In genomic region chr9:76007342-76007970, GRCm38 (mm10) we compare ENCODE assay signal across 17 mouse cellular contexts. TPM values are rescaled to one million over a fixed set of nuclear protein-coding genes. Genes with fewer than 3 reads are reported as not detected.
DNase-seq lines count a peak whose midpoint lies in the region; ATAC-seq lines count a peak whose summit lies in the region.
"Had no signal": no experiment of that assay in that cellular context is flagged by ENCODE, and none has a peak within 500 bp of the region (broad histone marks: within the 10 kb centered on the region; RNA-seq: fewer than 3 reads in every experiment).

No protein-coding gene starts in this region.

- H3K27ac ChIP-seq in midbrain, embryonic 11.5 days (ENCODE audit: low read depth, low read length) = no peak overlapping the region
- no peak overlapping the region for H3K27ac ChIP-seq in midbrain, embryonic 15.5 days
- H3K27ac ChIP-seq in forebrain, embryonic 15.5 days (replicated peaks) = no peak overlapping the region
- H3K27ac ChIP-seq: forebrain, embryonic 13.5 days; heart, embryonic 13.5 days had no signal

- no peak overlapping the region for H3K4me2 ChIP-seq in midbrain, embryonic 11.5 days
- H3K4me2 ChIP-seq in midbrain, embryonic 15.5 days = no peak overlapping the region
- H3K4me2 ChIP-seq in forebrain, embryonic 15.5 days (replicated peaks) = no peak overlapping the region
- H3K4me2 ChIP-seq: forebrain, embryonic 13.5 days; heart, embryonic 13.5 days had no signal

- DNase-seq in midbrain, embryonic 11.5 days (ENCODE audit: low spot score, missing footprints) = peak; percentile 62
- peak; percentile 10 for DNase-seq in gastrocnemius, postnatal 10 days
- DNase-seq in lung, postnatal 14 days = peak; percentile 68
- DNase-seq in spleen, postnatal 36 days (ENCODE audit: low spot score in 2 of 2) = no peak
- no peak for DNase-seq in adrenal gland, postnatal 25 days
- DNase-seq: adrenal gland, postnatal 36 days; heart, postnatal 4 days; kidney, adult 2 months; liver; right cerebral cortex, postnatal 25 days had no signal

- no peak overlapping the region for H3K4me3 ChIP-seq in midbrain, embryonic 11.5 days (ENCODE audit: low read depth, low read length)
- H3K4me3 ChIP-seq in midbrain, embryonic 15.5 days = no peak overlapping the region
- H3K4me3 ChIP-seq in forebrain, embryonic 15.5 days = no peak overlapping the region
- H3K4me3 ChIP-seq: forebrain, embryonic 13.5 days; heart, embryonic 13.5 days had no signal

- no peaks in the 10 kb centered on the region for H3K9me3 ChIP-seq in midbrain, embryonic 11.5 days (ENCODE audit: control insufficient read depth, low read length)
- H3K9me3 ChIP-seq in midbrain, embryonic 15.5 days = no peaks in the 10 kb centered on the region
- H3K9me3 ChIP-seq in forebrain, embryonic 15.5 days = no peaks in the 10 kb centered on the region
- H3K9me3 ChIP-seq: forebrain, embryonic 13.5 days; heart, embryonic 13.5 days had no signal

- no peak overlapping the region for H3K9ac ChIP-seq in midbrain, embryonic 11.5 days (ENCODE audit: low read length)
- no peak overlapping the region for H3K9ac ChIP-seq in midbrain, embryonic 15.5 days
- H3K9ac ChIP-seq in forebrain, embryonic 15.5 days (replicated peaks) = no peak overlapping the region
- H3K9ac ChIP-seq: forebrain, embryonic 13.5 days; heart, embryonic 13.5 days had no signal

- 67% methylated on average over 6 of the region's 6 CpGs for WGBS in midbrain, embryonic 11.5 days
- WGBS in midbrain, embryonic 15.5 days = 63% methylated on average over 6 of the region's 6 CpGs
- WGBS in forebrain, embryonic 15.5 days = 60% methylated on average over 6 of the region's 6 CpGs

- no peaks in the 10 kb centered on the region for H3K4me1 ChIP-seq in midbrain, embryonic 11.5 days (ENCODE audit: control insufficient read depth, insufficient read depth, low read length)
- H3K4me1 ChIP-seq in midbrain, embryonic 15.5 days = no peaks in the 10 kb centered on the region
- H3K4me1 ChIP-seq in forebrain, embryonic 15.5 days = no peaks in the 10 kb centered on the region
- H3K4me1 ChIP-seq: forebrain, embryonic 13.5 days had no signal

- H3K27me3 ChIP-seq in midbrain, embryonic 11.5 days (ENCODE audit: control insufficient read depth, insufficient read depth, low read length) = no peaks in the 10 kb centered on the region
- H3K27me3 ChIP-seq in midbrain, embryonic 15.5 days (replicated peaks) = no peaks in the 10 kb centered on the region
- no peaks in the 10 kb centered on the region for H3K27me3 ChIP-seq in forebrain, embryonic 15.5 days
- H3K27me3 ChIP-seq: CH12.LX; forebrain, embryonic 13.5 days; heart, embryonic 13.5 days had no signal

- ATAC-seq in midbrain, embryonic 11.5 days (ENCODE audit: low FRiP score) = no peak
- no peak for ATAC-seq in midbrain, embryonic 15.5 days (replicated peaks)
- no peak for ATAC-seq in forebrain, embryonic 15.5 days (replicated peaks)
- ATAC-seq: activated CD4-positive, CD25-positive, alpha-beta regulatory T cell, adult 4 months; forebrain, embryonic 13.5 days; midbrain, embryonic 16.5 days had no signal

- H3K36me3 ChIP-seq in midbrain, embryonic 11.5 days (ENCODE audit: control insufficient read depth, insufficient read depth, low read length) = no peaks in the 10 kb centered on the region
- no peaks in the 10 kb centered on the region for H3K36me3 ChIP-seq in midbrain, embryonic 15.5 days (replicated peaks)
- H3K36me3 ChIP-seq in forebrain, embryonic 15.5 days = no peaks in the 10 kb centered on the region
- H3K36me3 ChIP-seq: heart, embryonic 13.5 days had no signal

RNA-seq across cellular contexts. Expression of gene Hmgcll1, which starts 7.2 kb away (rescaled TPM):
- 13.9 and 14.3 TPM in 2 replicates for polyA plus RNA-seq in midbrain, embryonic 11.5 days (2014; fragmentation: Nextera tagmentation; extraction: Ambion mirVana)
- polyA plus RNA-seq in midbrain, embryonic 15.5 days (2015; fragmentation: Nextera tagmentation; extraction: Ambion mirVana) = 22.4 and 23.6 TPM in 2 replicates
- total RNA-seq in gastrocnemius, postnatal 10 days (2021) = under 1 TPM; 0.56 to 0.70 TPM
- 14.9 and 15.2 TPM in 2 replicates for polyA plus RNA-seq in forebrain, embryonic 15.5 days (2015; fragmentation: Nextera tagmentation; extraction: Ambion mirVana)
- total RNA-seq in adrenal gland, postnatal 25 days (2021) = 2.1 and 3.0 TPM in 2 replicates
- polyA plus RNA-seq: activated CD4-positive, CD25-positive, alpha-beta regulatory T cell, adult 4 months had no signal

Comparison
In these comparisons a context has a peak if more than half of its experiments do, and no peak if none do; other contexts are left out.
1. DNase-seq: peak in midbrain, embryonic 11.5 days (single experiment), gastrocnemius, postnatal 10 days (single experiment) and lung, postnatal 14 days (single experiment); none in spleen, postnatal 36 days (0 of 2) and adrenal gland, postnatal 25 days (single experiment).